Mouse (Mus musculus) urinary bladder, postnatal 25 days (tissue): ENCODE results near the gene Rnh1.

Experiments used
- DNase-seq: peaks from one replicate; pipeline ENCODE4 v3.0.0; 2022; ENCODE audit warnings: low spot score

The Rnh1 gene

GRCm38 (mm10) chr7:141164850-141165249 lies 7.8 kb downstream of the Rnh1 start:
- peak; percentile 46 for DNase-seq

- no peak for DNase-seq
Measured at GRCm38 (mm10) chr7:141164397-141164796, 8.3 kb downstream of the Rnh1 start.

- no peak for DNase-seq
Measured at GRCm38 (mm10) chr7:141155362-141155761, 17.3 kb downstream of the Rnh1 start.

GRCm38 (mm10) chr7:141148639-141149038 lies 24.0 kb downstream of the Rnh1 start:
- no peak for DNase-seq

- no peak for DNase-seq
Measured at GRCm38 (mm10) chr7:141147044-141147443, 25.6 kb downstream of the Rnh1 start.

- DNase-seq, result no peak
Measured at GRCm38 (mm10) chr7:141146043-141146595, 26.5 kb downstream of the Rnh1 start.

GRCm38 (mm10) chr7:141145403-141145802 lies 27.3 kb downstream of the Rnh1 start:
- no peak for DNase-seq

GRCm38 (mm10) chr7:141144650-141145049 lies 28.0 kb downstream of the Rnh1 start:
- DNase-seq, result no peak

- DNase-seq, result no peak
Measured at GRCm38 (mm10) chr7:141143861-141144260, 28.8 kb downstream of the Rnh1 start.

GRCm38 (mm10) chr7:141143112-141143511 lies 29.5 kb downstream of the Rnh1 start:
- no peak for DNase-seq

- DNase-seq, result no peak
Measured at GRCm38 (mm10) chr7:141141326-141141725, 31.3 kb downstream of the Rnh1 start.

GRCm38 (mm10) chr7:141131904-141132755 lies 40.5 kb downstream of the Rnh1 start:
- DNase-seq, result no peak

GRCm38 (mm10) chr7:141131024-141131820 lies 41.4 kb downstream of the Rnh1 start:
- peak; percentile 81 for DNase-seq

GRCm38 (mm10) chr7:141123517-141123856 lies 49.2 kb downstream of the Rnh1 start:
- DNase-seq, result no peak

GRCm38 (mm10) chr7:141122689-141123516 lies 49.8 kb downstream of the Rnh1 start:
- DNase-seq, result peak; percentile 90

- DNase-seq, result no peak
Measured at GRCm38 (mm10) chr7:141122245-141122644, 50.4 kb downstream of the Rnh1 start, which contains the start of gene Ptdss2. Gene Ptdss2, plus strand, starts transcription at chr7:141122382.

- no peak for DNase-seq
Measured at GRCm38 (mm10) chr7:141121051-141121531, 51.6 kb downstream of the Rnh1 start.

GRCm38 (mm10) chr7:141120605-141121004 lies 52.1 kb downstream of the Rnh1 start:
- no peak for DNase-seq

GRCm38 (mm10) chr7:141119487-141119886 lies 53.2 kb downstream of the Rnh1 start:
- no peak for DNase-seq

GRCm38 (mm10) chr7:141117636-141118035 lies 55.0 kb downstream of the Rnh1 start, which contains the start of gene Ano9:
Gene Ano9, minus strand, starts transcription at chr7:141117806.
- peak; percentile 27 for DNase-seq

GRCm38 (mm10) chr7:141115874-141116273 lies 56.8 kb downstream of the Rnh1 start:
- no peak for DNase-seq
